8 mouse cellular contexts compared by ENCODE assay signal in the genomic region with DNA sequence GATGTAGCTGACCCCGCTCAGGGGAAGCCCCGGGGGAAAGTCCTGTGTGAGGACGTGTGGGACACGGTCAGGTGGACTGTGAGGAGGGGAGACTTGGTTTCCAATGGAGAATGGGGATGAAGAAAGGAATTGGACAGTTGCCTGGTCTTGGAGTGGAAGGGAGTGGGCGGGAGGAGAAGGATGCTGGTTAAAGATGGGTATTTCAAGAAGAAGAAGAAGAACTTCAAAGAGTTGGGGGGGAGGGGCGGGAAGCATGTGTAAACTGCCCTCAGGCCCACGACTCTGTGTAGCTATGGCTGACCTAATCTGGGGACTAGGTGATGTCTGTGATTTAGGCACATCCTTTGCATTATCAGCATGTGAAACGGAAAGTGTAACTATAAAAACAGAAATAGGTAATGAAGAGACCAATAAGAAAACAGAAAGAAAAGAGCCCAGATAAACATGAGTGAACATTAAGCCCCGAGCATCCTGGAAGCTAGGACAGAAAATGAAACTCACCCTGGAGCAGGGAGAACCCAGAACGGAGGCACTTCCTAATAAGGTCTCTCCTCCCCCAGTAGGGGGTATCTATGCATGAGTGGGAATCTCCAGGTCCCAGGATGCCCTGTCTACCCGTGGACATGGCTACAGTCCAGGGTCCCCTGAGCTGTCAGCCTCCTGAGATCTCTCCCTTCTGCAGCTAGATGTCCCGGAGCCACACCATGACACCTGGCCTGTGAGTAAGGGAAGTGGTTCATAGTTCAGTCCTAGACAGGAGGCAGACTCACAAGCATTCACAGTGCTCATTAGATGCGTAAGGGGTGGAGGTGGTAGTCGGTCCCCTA. TPM values are rescaled to one million over a fixed set of nuclear protein-coding genes. Genes with fewer than 3 reads are reported as not detected.
DNase-seq lines count a peak whose midpoint lies in the region; ATAC-seq and TF ChIP-seq lines count a peak whose summit lies in the region.
"Had no signal": no experiment of that assay in that cellular context is flagged by ENCODE, and none has a peak within 500 bp of the region (broad histone marks: within the 10 kb centered on the region; RNA-seq: fewer than 3 reads in every experiment).

No protein-coding gene starts in this region.

- TF ChIP-seq EP300 in CH12.LX (IDR thresholded peaks at IDR 0.05; ENCODE audit: low read length) = no peak
- no peak for TF ChIP-seq EP300 in liver, postnatal 0 days (IDR thresholded peaks at IDR 0.05; ENCODE audit: low read depth)

- H3K4me3 ChIP-seq in kidney, embryonic 15.5 days (replicated peaks) = peak overlapping the region; percentile 49; the same call in 1 of the 2 replicates
- H3K4me3 ChIP-seq in CH12.LX (replicated peaks in 1 of 3; ENCODE audit: low read depth in 2 of 3, low read length in 2 of 3, poor library complexity in 1 of 3) = peak overlapping the region; percentile 61 to 65 (median 62)
- peak overlapping the region; percentile 42; the same call in 1 of the 2 replicates for H3K4me3 ChIP-seq in embryonic facial prominence, embryonic 15.5 days (replicated peaks)
- peak overlapping the region; percentile 75 for H3K4me3 ChIP-seq in liver, postnatal 0 days (ENCODE audit: low read depth, low read length)

- dilution Hi-C loops in CH12.LX (cut with MboI; ENCODE audit: extremely low pct_ligation_motif_present, extremely low pct_unique_long_range_greater_than_20kb, low sequenced_read_pairs) = no loop called here

- no peak for TF ChIP-seq CTCF in CH12.LX (conservative IDR thresholded peaks at IDR 0.05 in 1 of 2, IDR thresholded peaks at IDR 0.05 in 1 of 2; ENCODE audit: low read depth in 2 of 2, low read length in 2 of 2)
- TF ChIP-seq CTCF in liver, postnatal 0 days (IDR thresholded peaks at IDR 0.05; ENCODE audit: low read depth) = no peak

- in situ Hi-C loops in CH12.LX (cut with MboI; ENCODE audit: low pct_ligation_motif_present, low pct_unique_long_range_greater_than_20kb, low sequenced_read_pairs) = no loop called here

- H3K9ac ChIP-seq in kidney, embryonic 15.5 days = no peak overlapping the region
- H3K9ac ChIP-seq in CH12.LX (ENCODE audit: insufficient read depth, low read depth) = no peak overlapping the region
- no peak overlapping the region for H3K9ac ChIP-seq in embryonic facial prominence, embryonic 15.5 days
- H3K9ac ChIP-seq in liver, postnatal 0 days (replicated peaks) = peak overlapping the region; percentile 82

- H3K4me2 ChIP-seq in kidney, embryonic 15.5 days = peak overlapping the region; percentile 75
- peak overlapping the region; percentile 81 for H3K4me2 ChIP-seq in CH12.LX (ENCODE audit: insufficient read depth, low read depth, poor library complexity, severe bottlenecking)
- H3K4me2 ChIP-seq in embryonic facial prominence, embryonic 15.5 days (replicated peaks) = peak overlapping the region; percentile 69
- peak overlapping the region; percentile 81 for H3K4me2 ChIP-seq in liver, postnatal 0 days (ENCODE audit: low read depth, low read length)

- no peaks in the 10 kb centered on the region for H3K79me2 ChIP-seq in CH12.LX (replicated peaks; ENCODE audit: control insufficient read depth, extremely low read depth, insufficient read depth, poor library complexity, severe bottlenecking)

- ATAC-seq in kidney, embryonic 15.5 days (replicated peaks; ENCODE audit: low FRiP score) = no peak
- no peak for ATAC-seq in embryonic facial prominence, embryonic 15.5 days (ENCODE audit: insufficient number of reproducible peaks, low FRiP score, low TSS enrichment, low read depth)
- no peak; the same call in 1 of the 2 replicates for ATAC-seq in liver, postnatal 0 days

- DNase-seq in kidney, adult 8-10 months = no peak
- no peak for DNase-seq in CH12.LX (ENCODE audit: extremely low read depth)
- no peak for DNase-seq in liver, postnatal 0 days
- no peak for DNase-seq in right cerebral cortex, postnatal 25 days
- DNase-seq in ovary, postnatal 10 days (ENCODE audit: low spot score) = no peak
- DNase-seq: layer of hippocampus, adult 9-11 months had no signal

- H3K36me3 ChIP-seq in kidney, embryonic 15.5 days = no peaks in the 10 kb centered on the region
- H3K36me3 ChIP-seq in CH12.LX (replicated peaks in 1 of 2; ENCODE audit: control insufficient read depth in 1 of 2, insufficient read depth in 1 of 2, low read length in 1 of 2) = peaks cover 7 to 20% of the 10 kb centered on the region in 2 experiments
- no peaks in the 10 kb centered on the region for H3K36me3 ChIP-seq in embryonic facial prominence, embryonic 15.5 days
- peaks cover 3% of the 10 kb centered on the region; the same call in 1 of the 2 replicates for H3K36me3 ChIP-seq in liver, postnatal 0 days (replicated peaks; ENCODE audit: insufficient read depth, low read length)

- WGBS in kidney, embryonic 15.5 days = 57% methylated on average over 14 of the region's 14 CpGs
- 51% methylated on average over 14 of the region's 14 CpGs for WGBS in embryonic facial prominence, embryonic 15.5 days
- 37% methylated on average over 14 of the region's 14 CpGs for WGBS in liver, postnatal 0 days (ENCODE audit: insufficient replicate concordance)

- peaks cover 24% of the 10 kb centered on the region for H3K4me1 ChIP-seq in kidney, embryonic 15.5 days
- peaks cover 21 to 38% of the 10 kb centered on the region in 2 experiments for H3K4me1 ChIP-seq in CH12.LX (ENCODE audit: control insufficient read depth in 1 of 2, insufficient read depth in 2 of 2)
- H3K4me1 ChIP-seq in embryonic facial prominence, embryonic 15.5 days = peaks cover 11% of the 10 kb centered on the region
- H3K4me1 ChIP-seq in liver, postnatal 0 days (ENCODE audit: insufficient read depth) = peaks cover 40% of the 10 kb centered on the region

- no peak for TF ChIP-seq POLR2A in CH12.LX (IDR thresholded peaks at IDR 0.05; ENCODE audit: low read depth, low read length)

- H3K9me3 ChIP-seq in kidney, embryonic 15.5 days (replicated peaks) = no peaks in the 10 kb centered on the region
- no peaks in the 10 kb centered on the region for H3K9me3 ChIP-seq in CH12.LX (replicated peaks; ENCODE audit: low read length)
- no peaks in the 10 kb centered on the region for H3K9me3 ChIP-seq in embryonic facial prominence, embryonic 15.5 days (replicated peaks)
- H3K9me3 ChIP-seq in liver, postnatal 0 days (ENCODE audit: low read length) = no peaks in the 10 kb centered on the region

- H3K27ac ChIP-seq in kidney, embryonic 15.5 days = no peak overlapping the region; the same call in 1 of the 2 replicates
- H3K27ac ChIP-seq in CH12.LX (ENCODE audit: insufficient read depth, low read depth) = peak overlapping the region; percentile 63
- no peak overlapping the region for H3K27ac ChIP-seq in embryonic facial prominence, embryonic 15.5 days (replicated peaks)
- peak overlapping the region; percentile 98 for H3K27ac ChIP-seq in liver, postnatal 0 days (ENCODE audit: low read depth)

- H3K27me3 ChIP-seq in kidney, embryonic 15.5 days = 0 out of 2 replicates have a peak, but pooled peaks cover 3% of the 10 kb centered on the region
- H3K27me3 ChIP-seq in CH12.LX (replicated peaks) = no peaks in the 10 kb centered on the region
- H3K27me3 ChIP-seq in embryonic facial prominence, embryonic 15.5 days = peaks cover 2% of the 10 kb centered on the region; the same call in 1 of the 2 replicates
- H3K27me3 ChIP-seq in liver, postnatal 0 days (ENCODE audit: insufficient read depth, low read length) = no peaks in the 10 kb centered on the region

- TF ChIP-seq RAD21 in CH12.LX (IDR thresholded peaks at IDR 0.05; ENCODE audit: low read depth, low read length) = no peak

TF ChIP-seq in CH12.LX, 34 proteins besides CTCF, POLR2A, EP300 and RAD21:
- 0 out of 2 replicates have a peak, but pooled peaks have one; percentile 26 for TF ChIP-seq IRF4 (IDR thresholded peaks at IDR 0.05; ENCODE audit: low read depth, low read length)
- peak; percentile 37; the same call in 1 of the 2 replicates for TF ChIP-seq CHD2 (IDR thresholded peaks at IDR 0.05; ENCODE audit: low read length)
- TF ChIP-seq ZKSCAN1 (IDR thresholded peaks at IDR 0.05; ENCODE audit: borderline replicate concordance, low read depth, low read length) = no peak
- TF ChIP-seq MAX (IDR thresholded peaks at IDR 0.05; ENCODE audit: low read length) = no peak
- TF ChIP-seq MYC (IDR thresholded peaks at IDR 0.05; ENCODE audit: low read depth, low read length) = 0 out of 2 replicates have a peak, but pooled peaks have one; percentile 21
- TF ChIP-seq BHLHE40 (IDR thresholded peaks at IDR 0.05; ENCODE audit: low read depth, low read length) = peak; percentile 45; the same call in 1 of the 2 replicates
- 0 out of 2 replicates have a peak, but pooled peaks have one; percentile 2 for TF ChIP-seq TCF12 (IDR thresholded peaks at IDR 0.05; ENCODE audit: low read depth, low read length)
- peak; percentile 0; the same call in 1 of the 2 replicates for TF ChIP-seq CHD1 (IDR thresholded peaks at IDR 0.05; ENCODE audit: low read depth, low read length)

RNA-seq across cellular contexts. Expression of gene Ccrl2, which starts 0.4 kb away (rescaled TPM):
- polyA plus RNA-seq in kidney, embryonic 15.5 days (2015; fragmentation: Nextera tagmentation; extraction: Ambion mirVana) = 1.3 TPM in 2 replicates
- 5.2 and 13.0 TPM in 2 replicates for total RNA-seq in CH12.LX (2012; rRNA removed)
- 7.9 and 9.0 TPM in 2 replicates for total RNA-seq in CH12.LX (2014; rRNA removed)
- 4.0 and 5.3 TPM in 2 replicates for polyA plus RNA-seq in CH12.LX (2012; ENCODE audit: insufficient read length, low read depth)
- 0.27 and 1.1 TPM in 2 replicates for polyA plus RNA-seq in embryonic facial prominence, embryonic 15.5 days (2015; fragmentation: Nextera tagmentation; extraction: Ambion mirVana)
- 7.4 and 8.4 TPM in 2 replicates for polyA plus RNA-seq in liver, postnatal 0 days (2015; fragmentation: Nextera tagmentation; extraction: Ambion mirVana)

RNA-seq across cellular contexts. Expression of gene Ltf, which starts 38.7 kb away (rescaled TPM):
- polyA plus RNA-seq in kidney, embryonic 15.5 days (2015; fragmentation: Nextera tagmentation; extraction: Ambion mirVana) = 2.7 and 3.7 TPM in 2 replicates
- total RNA-seq in CH12.LX (2012; rRNA removed) = 0.04 TPM in 1 of 2 replicates, not detected in the other
- total RNA-seq in CH12.LX (2014; rRNA removed) = 0.08 and 0.31 TPM in 2 replicates
- 0.50 TPM in 1 of 2 replicates, not detected in the other for polyA plus RNA-seq in CH12.LX (2012; ENCODE audit: insufficient read length, low read depth)
- 8.2 and 8.9 TPM in 2 replicates for polyA plus RNA-seq in embryonic facial prominence, embryonic 15.5 days (2015; fragmentation: Nextera tagmentation; extraction: Ambion mirVana)
- polyA plus RNA-seq in liver, postnatal 0 days (2015; fragmentation: Nextera tagmentation; extraction: Ambion mirVana) = 235 and 247 TPM in 2 replicates

RNA-seq across cellular contexts. Expression of gene Lrrfip2, which starts 59.6 kb away (rescaled TPM):
- 35.9 and 37.9 TPM in 2 replicates for polyA plus RNA-seq in kidney, embryonic 15.5 days (2015; fragmentation: Nextera tagmentation; extraction: Ambion mirVana)
- total RNA-seq in CH12.LX (2012; rRNA removed) (22.4 and 25.2 TPM in 2 replicates), CH12.LX (2014; rRNA removed) (16.6 and 22.9 TPM in 2 replicates)
- polyA plus RNA-seq in CH12.LX (2012; ENCODE audit: insufficient read length, low read depth) = 30.9 and 38.7 TPM in 2 replicates
- 40.0 and 41.9 TPM in 2 replicates for polyA plus RNA-seq in embryonic facial prominence, embryonic 15.5 days (2015; fragmentation: Nextera tagmentation; extraction: Ambion mirVana)
- 18.4 and 18.5 TPM in 2 replicates for polyA plus RNA-seq in liver, postnatal 0 days (2015; fragmentation: Nextera tagmentation; extraction: Ambion mirVana)

Comparison
In these comparisons a context has a peak if more than half of its experiments do, and no peak if none do; other contexts are left out.
1. H3K27ac ChIP-seq: peak in CH12.LX (single experiment) and liver, postnatal 0 days (single experiment); none in kidney, embryonic 15.5 days (single experiment) and embryonic facial prominence, embryonic 15.5 days (single experiment).
2. RNA of gene Ltf, which starts 38.7 kb away (polyA plus RNA-seq): 235 to 247 TPM in liver, postnatal 0 days; 8.2 to 8.9 TPM in embryonic facial prominence, embryonic 15.5 days, 2.7 to 3.7 TPM in kidney, embryonic 15.5 days and 0.50 TPM in CH12.LX; every median in the first group is over 10 times any median in the second.
3. Peak in every context shown above with its lines, with median percentiles within 50 percentile points of each other: H3K4me2 ChIP-seq and H3K4me3 ChIP-seq.